Mouse (Mus musculus): ENCODE data around the gene Tmem150c. TPM values are rescaled to one million over a fixed set of nuclear protein-coding genes. Genes with fewer than 3 reads are reported as not detected.

The Tmem150c gene
- 7.6 TPM for polyA plus RNA-seq (2014; fragmentation: Illumina TruSeq; extraction: RNeasy Lipid Tissue Mini Kit (QIAGEN cat#74804); ENCODE audit: low read depth, low replicate concordance)

GRCm38 (mm10) chr5:100159638-100159973, at the start of gene Tmem150c:
Gene Tmem150c, minus strand, starts transcription at chr5:100159808.

GRCm38 (mm10) chr5:100039602-100040142, 119.9 kb downstream of the Tmem150c start, which contains the start of the genes Hnrnpdl and Enoph1:
Gene Hnrnpdl, minus strand, starts transcription at chr5:100039664.
Gene Enoph1, plus strand, starts transcription at chr5:100039985.

Other genes with a start within 250 kb of the Tmem150c start
- gene Hnrnpd, start 180.9 kb downstream of the Tmem150c start, polyA plus RNA-seq (2014; fragmentation: Illumina TruSeq; extraction: RNeasy Lipid Tissue Mini Kit (QIAGEN cat#74804); ENCODE audit: low read depth, low replicate concordance), result 274 TPM
- not detected for gene 4930524J08Rik, start 180.7 kb downstream of the Tmem150c start, polyA plus RNA-seq (2014; fragmentation: Illumina TruSeq; extraction: RNeasy Lipid Tissue Mini Kit (QIAGEN cat#74804); ENCODE audit: low read depth, low replicate concordance)
- 235 TPM for gene Hnrnpdl, start 120.1 kb downstream of the Tmem150c start, polyA plus RNA-seq (2014; fragmentation: Illumina TruSeq; extraction: RNeasy Lipid Tissue Mini Kit (QIAGEN cat#74804); ENCODE audit: low read depth, low replicate concordance)
- 33.0 TPM for gene Enoph1, start 119.8 kb downstream of the Tmem150c start, polyA plus RNA-seq (2014; fragmentation: Illumina TruSeq; extraction: RNeasy Lipid Tissue Mini Kit (QIAGEN cat#74804); ENCODE audit: low read depth, low replicate concordance)

Measured in adrenal gland, adult 10 weeks (tissue).